Mouse (Mus musculus): ENCODE measurements around the gene Wfikkn2.
A peak's percentile ranks its signal among the peaks of the same experiment; 100 is the strongest.
"Not testable (repeated sequence)": the region's sequence is repeated elsewhere in the genome, so short reads cannot be mapped to it uniquely, and the experiment has no call there.

Wfikkn2 gene

DNA sequence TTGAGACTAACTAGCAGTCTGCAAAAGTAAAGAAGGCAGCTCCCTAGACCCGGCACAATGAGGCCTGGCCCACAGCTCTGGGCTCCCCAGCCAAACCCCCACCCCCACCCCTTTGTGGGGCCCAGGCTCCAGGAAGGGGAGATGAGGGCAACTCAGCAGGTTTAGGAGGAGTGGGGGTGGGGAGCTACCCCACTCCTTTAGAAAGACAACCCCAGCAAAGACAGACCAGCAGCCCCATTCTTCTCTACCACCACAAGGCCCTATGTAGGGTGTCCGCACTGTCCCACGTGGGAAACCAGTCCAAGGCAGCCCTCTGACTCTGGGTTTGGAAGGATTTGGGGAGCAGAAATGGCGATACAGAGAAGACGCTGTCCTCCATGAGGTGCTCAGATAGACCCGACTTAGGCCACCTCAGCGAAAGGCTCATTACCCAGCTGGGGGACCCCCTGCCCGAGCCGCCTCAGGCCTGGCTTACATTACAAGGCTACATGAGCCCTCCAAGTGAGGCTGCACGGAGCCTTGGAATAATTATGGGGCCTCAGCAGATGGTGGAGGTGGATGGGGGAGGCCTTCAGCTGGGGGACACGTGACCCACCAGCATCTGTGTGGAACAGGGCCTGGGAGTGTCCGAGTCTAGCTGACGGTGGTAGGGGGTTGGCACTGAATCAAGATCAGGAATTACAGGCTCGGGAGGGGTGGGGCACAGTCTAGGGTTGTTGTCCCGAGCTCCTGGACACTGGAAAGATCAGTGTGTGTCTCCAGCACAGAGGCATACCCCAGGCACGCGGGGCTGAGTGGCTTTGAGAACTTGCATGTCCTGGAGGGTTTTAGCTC, at the start of gene Wfikkn2:
Gene Wfikkn2, minus strand, starts transcription at position 51 of the 834 bp plus-strand sequence.
- no peak for DNase-seq (ENCODE audit: inconsistent age in 2 of 2, low spot score in 1 of 2)

DNA sequence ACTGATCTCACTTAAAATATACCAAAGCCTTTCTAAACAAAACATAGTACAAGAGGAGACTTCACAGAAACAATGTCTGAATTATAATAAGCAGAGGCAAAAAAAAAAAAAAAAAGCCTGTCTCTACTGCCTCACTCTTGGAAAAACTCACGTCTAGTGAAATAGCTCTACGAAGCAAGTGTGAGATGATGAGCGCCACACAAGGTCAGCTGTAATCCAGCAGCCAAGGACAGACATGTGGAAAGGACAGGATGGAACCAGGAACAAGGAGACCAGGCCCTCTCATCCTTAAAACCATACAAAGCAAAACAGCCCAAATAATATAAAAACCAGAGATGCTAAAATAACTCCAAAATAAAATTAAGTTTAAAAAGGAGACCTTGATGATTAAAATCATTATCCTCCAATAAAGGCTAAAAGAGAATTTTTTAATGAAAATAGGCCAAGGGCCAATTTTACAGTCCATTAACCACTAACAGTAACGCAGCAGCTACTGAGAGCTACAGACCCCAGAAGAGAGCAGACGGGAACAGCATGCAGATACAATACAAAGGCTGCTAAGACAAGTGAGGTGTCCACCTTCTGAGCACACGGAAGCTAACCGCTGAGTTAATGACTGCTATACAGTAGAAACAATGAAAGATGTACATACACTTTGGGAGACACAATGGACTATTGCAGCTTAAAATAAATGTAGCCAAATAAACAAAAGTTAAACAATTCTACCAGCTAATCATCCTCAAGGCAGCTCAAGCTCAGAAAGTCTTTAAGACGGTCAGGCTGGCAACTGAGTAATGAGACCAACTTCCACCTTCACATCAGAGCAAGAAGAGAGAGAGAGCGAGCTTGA, 49.4 kb upstream of the Wfikkn2 start:
- peak in 1 of 2 experiments; percentile 74 for DNase-seq (ENCODE audit: inconsistent age in 2 of 2, low spot score in 1 of 2)

DNA sequence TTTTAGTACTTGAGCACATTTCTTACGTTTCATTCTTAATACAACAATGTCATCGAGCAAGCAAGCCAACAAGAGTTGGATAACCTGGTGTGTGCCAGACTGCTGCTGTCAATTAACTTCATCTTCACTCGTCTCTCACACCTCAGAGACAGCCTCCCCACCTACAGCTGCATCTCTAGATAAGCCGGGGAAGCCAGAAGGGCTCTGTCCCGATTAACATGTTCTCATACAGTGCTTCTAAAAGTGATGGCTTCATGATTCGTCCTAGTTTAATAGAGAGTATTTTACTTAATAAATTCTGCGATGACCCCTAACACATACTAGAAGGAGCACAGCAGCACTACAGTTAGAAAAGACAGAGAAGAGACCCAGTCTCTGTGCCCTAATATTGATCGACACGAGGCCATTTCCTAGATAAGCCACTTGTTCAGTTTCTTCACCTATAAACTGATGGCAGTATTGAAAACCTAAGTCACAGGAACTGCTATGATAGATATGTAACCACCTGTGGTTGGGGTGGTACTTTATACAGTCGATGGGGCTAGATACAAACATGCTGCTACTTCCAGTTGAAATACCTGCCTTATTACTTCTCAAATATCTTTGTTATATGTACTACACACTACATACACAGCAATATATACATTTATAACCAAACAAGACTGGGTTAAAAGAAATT, 44.4 kb upstream of the Wfikkn2 start:
- DNase-seq (ENCODE audit: inconsistent age in 2 of 2, low spot score in 1 of 2) = no peak

DNA sequence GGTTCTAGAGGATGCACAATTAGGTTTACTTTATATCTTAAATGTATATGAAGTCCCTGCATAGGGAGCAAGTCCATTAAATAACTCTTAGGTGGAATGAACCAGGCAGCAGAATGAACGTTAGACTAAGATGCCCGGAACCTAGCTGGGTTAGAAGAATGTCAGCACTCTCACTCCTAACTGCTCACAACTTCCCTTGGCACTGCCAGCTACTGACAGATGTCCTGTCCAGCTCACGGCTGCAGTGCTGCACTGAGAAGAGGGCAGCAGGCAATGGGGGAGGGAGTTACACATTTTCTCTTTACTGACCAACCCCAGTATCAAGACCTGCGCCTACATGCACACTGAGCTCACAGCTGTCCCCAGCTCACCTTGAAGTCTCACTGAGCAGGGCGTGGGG, 41.3 kb upstream of the Wfikkn2 start:
- DNase-seq (ENCODE audit: inconsistent age in 2 of 2, low spot score in 1 of 2) = no peak

DNA sequence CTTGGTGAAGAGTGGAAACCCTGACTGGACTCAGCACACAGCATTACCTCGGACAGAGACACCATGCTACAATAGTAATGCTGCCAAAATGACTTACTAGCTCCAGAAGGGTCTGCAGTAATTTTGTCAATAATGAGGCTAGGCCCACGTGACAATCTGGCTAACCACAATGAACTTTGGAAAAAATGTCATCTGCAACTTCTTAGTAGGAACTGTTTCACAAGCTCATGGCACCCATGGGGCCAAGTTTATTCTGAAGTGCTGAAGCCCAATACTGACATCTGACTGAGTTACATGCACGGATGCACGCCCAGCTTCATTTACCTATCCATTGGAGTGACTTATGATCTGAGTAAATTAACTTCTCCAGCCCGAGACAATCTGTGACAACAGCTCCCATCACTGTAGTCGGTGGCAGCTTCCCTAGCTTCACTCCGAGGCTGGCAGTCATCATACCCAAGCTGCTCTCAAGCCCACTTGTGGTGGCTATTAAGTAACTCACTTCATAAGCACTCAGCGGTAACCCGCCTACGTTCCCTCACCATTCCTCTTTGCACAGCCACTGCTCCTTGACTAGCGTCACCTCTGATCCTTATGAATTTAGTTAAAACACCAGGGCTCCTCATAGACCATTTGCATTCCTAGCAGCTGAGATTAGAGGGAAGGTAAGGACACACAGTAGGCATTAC, 40.2 kb upstream of the Wfikkn2 start:
- DNase-seq (ENCODE audit: inconsistent age in 2 of 2, low spot score in 1 of 2) = peak in 1 of 2 experiments; percentile 38

DNA sequence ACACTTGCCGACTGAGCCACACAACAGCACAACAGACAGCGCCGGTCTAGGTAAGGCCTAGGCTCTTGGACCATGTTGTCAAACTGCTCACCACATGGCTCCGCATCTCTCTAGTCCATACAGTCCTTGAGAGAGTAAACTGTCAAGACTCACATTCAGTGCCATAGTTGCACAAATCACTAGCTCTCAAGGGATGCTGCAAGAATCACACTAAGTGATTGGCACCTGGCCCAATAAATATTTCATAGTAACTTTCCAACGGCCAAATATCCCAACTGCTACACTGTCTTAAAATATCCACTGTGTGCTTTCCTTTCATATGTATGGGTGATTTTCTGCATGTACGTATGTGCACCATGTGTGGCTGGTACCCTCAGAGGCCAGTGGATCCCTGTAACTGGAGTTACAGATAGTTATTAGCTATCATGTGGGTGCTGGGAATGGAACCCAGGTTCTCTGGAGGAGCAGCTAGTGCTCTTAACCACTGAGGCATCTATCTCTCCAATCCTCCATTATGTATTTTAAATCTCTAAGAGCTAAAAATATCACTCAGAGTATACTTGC, 37.8 kb upstream of the Wfikkn2 start:
- DNase-seq (ENCODE audit: inconsistent age in 2 of 2, low spot score in 1 of 2) = peak in 1 of 2 experiments; percentile 58

DNA sequence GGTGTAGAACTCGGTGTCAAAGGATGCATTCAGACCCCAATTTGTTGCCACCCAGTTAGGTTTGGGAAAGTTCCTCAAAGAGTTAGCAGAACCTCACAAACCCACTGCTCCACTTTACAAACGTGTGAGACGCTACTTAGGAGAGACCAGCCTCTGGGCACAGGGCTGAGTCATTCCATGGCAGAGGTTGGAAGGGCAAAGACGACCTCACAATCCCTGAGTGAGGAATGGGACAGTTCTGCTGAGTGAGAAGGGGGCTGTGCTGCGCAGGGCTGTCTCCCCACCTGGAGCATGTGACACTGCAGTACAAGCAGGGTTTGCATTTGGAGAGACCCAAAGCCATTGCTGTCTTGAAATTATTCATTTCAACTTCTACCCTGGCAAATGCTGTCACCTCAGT, 36.5 kb upstream of the Wfikkn2 start:
- DNase-seq (ENCODE audit: inconsistent age in 2 of 2, low spot score in 1 of 2) = peak in 1 of 2 experiments; percentile 69

DNA sequence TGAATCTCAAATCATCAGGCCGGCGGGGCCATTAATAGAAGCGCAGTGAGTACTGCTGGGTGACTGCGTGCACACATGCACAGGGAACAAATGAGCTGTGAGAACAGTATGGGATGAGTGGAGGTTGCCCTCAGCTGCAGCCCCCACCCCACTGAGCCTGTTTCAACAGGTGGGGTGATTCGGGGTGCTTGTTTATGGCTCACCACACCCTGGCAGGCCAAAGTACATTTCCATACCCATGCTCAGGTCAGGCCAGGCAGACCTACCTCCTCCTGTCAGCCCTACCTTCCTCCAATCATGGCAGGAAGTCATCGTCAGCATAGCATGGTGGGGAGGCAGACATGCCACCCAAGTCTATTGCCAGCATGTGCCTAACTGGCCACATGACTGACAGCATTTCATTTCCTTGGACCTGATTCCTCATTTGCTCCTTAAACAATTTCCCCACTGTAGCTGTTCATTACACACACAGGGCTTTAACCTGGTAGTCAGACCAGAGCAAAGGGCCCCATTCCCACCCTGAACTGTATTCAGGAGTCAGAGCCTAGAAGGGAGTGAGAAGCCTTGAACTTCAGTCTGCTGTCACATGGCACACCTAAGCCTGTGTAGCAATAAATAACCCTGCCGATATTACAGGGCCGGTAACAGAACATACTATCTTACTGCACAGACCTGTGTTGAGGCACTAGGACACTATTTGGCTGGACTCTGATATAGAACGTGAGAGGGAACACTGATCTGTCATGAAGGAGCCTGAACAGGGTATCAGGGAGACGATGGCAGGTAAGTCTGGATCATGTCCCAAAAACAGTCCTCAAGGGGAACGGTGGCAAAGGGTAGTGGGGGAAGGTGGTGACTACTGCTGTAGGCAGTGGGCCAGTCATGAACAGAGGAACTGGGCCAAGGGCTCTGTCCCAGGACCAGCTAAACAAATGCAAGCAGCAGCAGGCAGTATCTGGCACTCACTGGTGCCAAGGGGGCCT, 35.7 kb upstream of the Wfikkn2 start, which contains the start of gene Gm21885:
Gene Gm21885, plus strand, starts transcription at position 675 of the 983 bp plus-strand sequence.
- DNase-seq (ENCODE audit: inconsistent age in 2 of 2, low spot score in 1 of 2) = peak in 1 of 2 experiments; percentile 78

DNA sequence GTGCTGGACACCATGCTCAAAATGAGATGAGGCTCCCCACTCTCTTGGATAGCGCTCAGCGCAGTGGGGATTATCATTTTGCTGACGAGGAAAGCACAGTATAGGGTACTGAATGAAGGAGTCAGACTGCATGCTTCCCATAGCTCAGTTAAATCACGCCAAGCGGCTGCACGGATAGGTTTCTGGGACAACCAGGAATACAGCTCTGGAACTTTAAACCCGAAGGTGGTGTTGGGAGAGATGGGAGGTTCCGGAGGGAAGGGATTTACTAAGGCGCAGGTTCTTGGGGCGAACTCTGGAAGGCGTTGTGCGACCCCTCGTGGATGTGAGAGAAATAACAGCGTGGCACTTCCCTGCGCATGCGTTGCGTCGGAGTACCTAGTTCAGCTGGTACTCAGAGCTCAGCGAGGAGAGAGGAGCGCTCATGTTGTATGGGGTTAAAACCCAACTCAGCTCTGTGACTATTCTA, 31.1 kb upstream of the Wfikkn2 start:
- peak; percentile 90 to 96 for DNase-seq (ENCODE audit: inconsistent age in 2 of 2, low spot score in 1 of 2)

DNA sequence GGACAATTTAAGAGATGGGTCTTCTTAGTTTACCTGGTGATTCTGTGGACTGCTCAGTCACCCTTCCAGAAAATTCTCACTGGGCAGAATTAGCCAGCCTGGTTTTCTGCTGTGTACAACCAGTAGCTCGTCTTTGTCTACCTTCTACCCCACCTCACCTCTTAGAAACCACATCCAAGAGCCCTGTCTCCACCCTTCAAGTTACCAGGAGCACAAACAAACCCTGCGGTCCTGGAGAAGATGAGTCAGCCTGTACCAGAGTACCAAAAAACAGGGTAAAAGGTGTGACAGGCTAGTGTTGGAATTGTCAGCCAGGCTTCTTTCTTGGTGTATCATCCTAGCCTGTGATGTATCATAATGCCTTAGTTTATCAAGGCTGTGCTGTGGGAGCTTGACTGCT, 29.9 kb upstream of the Wfikkn2 start:
- no peak for DNase-seq (ENCODE audit: inconsistent age in 2 of 2, low spot score in 1 of 2)

DNA sequence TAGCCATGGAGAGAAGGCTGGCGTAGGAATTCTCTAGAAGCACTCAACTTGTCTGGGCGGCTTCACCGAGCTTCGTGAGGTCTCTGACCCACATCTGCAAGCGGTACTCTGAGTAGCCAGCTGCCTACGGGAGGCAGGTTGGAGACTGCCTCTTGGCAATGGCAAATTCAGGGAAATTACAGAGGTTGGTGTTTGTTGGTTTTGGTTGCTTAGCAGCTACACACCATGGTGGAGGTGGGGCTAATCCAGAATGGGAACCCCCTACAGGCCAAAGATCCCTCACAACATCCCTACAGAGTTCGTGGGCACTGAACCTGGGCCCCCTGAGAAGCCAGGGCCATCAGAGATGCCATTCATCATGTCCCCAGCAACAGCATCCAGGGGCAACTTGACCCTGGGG, 29.4 kb upstream of the Wfikkn2 start:
- DNase-seq (ENCODE audit: inconsistent age in 2 of 2, low spot score in 1 of 2) = no peak

DNA sequence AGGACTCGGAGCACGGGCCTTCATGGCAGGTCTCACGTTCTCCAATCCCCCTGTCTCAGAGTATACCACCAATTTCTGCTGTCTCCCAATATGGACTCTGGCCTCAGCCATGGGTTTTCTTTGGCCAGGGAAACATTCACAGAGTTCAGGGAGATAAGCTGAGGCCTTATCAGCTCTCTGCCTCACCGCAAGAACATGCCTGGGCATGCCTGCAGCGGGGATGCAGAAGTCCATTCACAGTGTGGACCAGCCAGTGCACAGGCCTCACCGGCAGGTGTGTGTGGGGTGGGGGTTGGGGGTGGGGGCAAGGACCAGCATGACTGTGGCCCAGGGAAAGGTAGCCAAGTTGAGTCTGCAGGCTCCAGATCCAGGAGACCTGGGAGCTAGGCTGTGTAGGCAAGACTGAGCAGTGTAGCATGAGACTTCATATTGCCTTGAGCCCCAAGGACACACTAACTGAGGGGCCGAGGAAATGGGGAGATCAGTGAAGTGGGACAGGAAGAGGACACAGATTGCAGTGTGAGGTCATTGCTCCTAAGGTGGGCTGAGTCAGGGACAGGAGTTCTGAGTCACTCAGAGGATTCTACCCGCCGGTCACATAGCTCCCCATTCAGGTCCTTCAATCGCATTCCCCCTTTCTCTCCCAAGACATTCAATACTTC, 28.5 kb upstream of the Wfikkn2 start:
- DNase-seq (ENCODE audit: inconsistent age in 2 of 2, low spot score in 1 of 2) = peak; percentile 56 to 73

DNA sequence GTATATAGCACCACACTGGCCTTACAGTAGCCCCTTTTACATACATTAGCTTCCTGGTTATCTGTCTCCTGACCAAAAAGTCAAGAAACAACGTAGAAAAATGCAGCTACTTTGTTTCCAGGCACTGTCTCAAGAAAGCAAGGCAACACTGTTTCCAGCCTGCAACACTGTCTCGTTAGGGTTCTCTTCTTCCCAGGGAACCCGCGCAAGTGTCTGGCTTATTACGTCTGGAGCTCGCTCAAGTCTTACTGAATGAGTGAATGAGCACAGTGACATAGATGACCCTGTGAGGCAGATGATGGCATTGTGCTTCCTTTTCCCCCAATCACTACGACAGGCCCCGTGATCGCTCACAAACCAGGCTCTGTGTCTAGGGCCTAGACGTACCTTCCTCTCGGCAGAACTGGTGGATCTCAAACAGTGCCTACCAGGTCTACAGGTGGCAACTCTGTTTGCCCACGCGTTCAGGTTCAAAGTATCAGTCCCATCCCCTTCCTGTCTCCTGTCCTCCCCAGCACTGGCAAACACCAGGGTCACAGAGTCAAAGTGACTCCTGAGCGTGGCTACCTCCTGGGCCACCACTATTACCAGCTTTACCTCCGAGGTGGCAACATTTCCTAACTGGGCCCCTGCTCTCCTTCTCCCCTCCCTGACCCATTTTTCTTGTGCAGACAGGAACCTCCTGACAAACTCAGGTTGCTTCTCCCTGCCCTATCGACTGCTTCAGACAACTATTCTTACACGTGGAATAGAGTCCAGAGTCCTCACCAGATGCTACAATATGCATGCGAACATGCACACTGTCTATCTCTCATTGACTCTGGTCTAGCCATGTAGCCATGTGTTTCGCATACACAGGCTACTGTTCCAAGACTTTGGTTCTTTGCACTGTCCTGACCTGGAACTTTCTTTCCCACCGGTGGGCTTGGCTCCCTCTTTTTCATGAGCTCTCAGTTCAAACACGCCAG, 27.4 kb upstream of the Wfikkn2 start:
- DNase-seq (ENCODE audit: inconsistent age in 2 of 2, low spot score in 1 of 2) = no peak

DNA sequence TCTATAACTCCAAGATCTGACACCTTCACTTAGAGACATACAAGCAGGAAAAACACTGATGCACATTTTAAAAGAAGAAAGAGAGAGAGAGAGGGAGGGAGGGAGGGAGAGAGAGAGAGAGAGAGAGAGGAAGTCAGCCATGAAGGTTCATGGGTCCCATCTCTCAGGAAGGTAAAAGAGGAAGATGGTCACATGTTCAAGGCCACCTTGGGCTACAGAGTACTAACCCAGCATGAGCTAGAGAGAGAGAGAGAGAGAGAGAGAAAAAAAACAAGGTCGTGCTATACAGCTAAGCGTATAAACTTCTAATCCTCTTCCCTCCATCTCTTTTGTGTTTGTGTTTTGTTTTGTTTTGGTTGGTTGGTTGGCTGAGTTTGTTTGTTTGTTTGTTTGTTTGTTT, 25.2 kb upstream of the Wfikkn2 start:
- no peak for DNase-seq (ENCODE audit: inconsistent age in 2 of 2, low spot score in 1 of 2)

DNA sequence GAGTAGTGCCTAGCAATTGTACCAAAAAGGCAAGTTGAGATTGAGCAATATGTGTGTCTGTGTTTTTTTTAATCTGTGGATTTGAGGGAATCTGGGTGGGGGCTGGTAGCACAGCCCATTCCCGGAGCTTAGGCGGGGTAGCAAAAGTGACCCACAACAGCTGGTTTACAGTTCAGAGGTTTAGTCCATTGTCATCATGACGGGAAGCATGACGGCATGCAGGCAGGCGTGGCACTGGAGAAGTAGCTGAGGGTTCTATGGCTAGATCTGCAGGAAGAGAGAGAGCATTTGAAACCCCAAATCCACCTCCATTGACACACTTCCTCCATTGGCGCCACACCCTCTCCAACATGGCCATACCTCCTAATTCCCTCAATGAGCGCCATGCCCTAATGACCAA, 24.1 kb upstream of the Wfikkn2 start:
- DNase-seq (ENCODE audit: inconsistent age in 2 of 2, low spot score in 1 of 2) = no peak

DNA sequence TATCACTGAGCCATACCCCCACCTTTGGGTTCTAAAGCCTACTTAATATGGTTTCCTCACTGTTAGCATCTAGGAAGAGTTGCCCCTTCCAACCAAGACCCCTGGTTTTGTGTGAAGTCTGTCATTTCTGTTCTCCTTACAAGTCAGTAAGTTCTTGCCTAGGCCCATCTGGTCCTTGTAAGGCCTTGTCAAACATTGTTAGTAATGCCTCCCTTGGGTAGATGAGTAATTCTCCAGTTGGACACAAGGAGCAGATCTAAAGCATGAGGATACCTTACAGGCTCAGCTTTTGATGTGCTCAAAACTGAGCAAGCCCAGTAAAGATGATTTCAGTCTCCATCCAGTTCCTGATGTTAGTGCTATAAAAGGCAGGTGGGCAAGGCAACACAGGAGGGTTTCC, 23.0 kb upstream of the Wfikkn2 start:
- DNase-seq (ENCODE audit: inconsistent age in 2 of 2, low spot score in 1 of 2) = no peak

DNA sequence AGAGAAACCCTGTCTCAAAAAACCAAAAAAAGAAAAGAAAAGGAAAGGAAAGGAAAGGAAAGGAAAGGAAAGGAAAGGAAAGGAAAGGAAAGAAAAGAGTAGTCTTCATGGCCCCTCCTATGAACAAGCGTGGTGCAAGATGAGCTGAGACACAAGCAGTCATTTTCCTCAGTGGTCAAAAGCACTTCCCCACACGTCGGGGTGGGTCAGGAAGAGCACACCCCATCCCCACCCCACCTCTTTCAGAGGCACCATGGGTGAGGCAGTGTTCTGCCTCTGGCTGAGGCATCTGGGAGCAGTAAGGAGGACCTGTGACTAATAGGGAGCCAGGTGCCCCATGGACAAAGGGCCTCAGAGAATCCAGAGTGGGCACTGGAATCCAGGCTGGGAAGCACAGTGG, 20.4 kb upstream of the Wfikkn2 start:
- not testable (repeated sequence) for DNase-seq (ENCODE audit: inconsistent age in 2 of 2, low spot score in 1 of 2)

Data from adrenal gland, adult (tissue).